Mouse (Mus musculus) thymus, postnatal 0 days (tissue): ENCODE measurements around the gene Cgas. TPM values are rescaled to one million over a fixed set of nuclear protein-coding genes. Genes with fewer than 3 reads are reported as not detected.

Experiments used
- DNase-seq: peaks from one replicate; pipeline ENCODE4 v3.0.0-alpha.2; 2015; ENCODE audit warnings: low spot score
- polyA plus RNA-seq: library from polyadenylated mRNA; unstranded; fragments of >200 nt; fragmentation: Nextera tagmentation; extraction: Ambion mirVana; gene quantifications from 2 replicates; pipeline ENCODE4 v1.2.1, GENCODE M21; 2015

Cgas gene
- polyA plus RNA-seq, 1 experiment from 2014 or later = 3.0 TPM

DNA sequence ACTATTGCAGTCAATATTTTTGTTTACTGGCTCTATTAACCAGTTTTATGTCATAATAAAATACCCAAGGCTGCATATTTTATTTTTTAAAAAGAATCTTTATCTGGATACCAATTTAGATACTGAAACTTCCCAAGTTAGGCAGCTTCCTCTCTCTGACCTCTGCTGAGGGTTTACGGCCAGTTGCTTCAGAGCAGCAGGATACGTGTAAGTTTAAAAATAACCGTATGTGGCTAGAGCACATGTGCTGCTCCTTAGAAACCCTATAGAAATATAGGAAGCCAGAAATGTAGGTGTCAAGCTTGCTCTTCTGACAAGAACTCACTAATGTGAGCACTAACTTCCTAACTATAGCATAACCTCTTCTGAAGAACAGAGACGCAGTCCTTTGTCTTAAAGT lies 20.3 kb upstream of the Cgas start:
- no peak for DNase-seq

GRCm38 (mm10) chr9:78457026-78457425 lies 14.0 kb upstream of the Cgas start:
- DNase-seq = no peak

- DNase-seq = no peak
Observed at GRCm38 (mm10) chr9:78451382-78451781, 8.3 kb upstream of the Cgas start.

DNA sequence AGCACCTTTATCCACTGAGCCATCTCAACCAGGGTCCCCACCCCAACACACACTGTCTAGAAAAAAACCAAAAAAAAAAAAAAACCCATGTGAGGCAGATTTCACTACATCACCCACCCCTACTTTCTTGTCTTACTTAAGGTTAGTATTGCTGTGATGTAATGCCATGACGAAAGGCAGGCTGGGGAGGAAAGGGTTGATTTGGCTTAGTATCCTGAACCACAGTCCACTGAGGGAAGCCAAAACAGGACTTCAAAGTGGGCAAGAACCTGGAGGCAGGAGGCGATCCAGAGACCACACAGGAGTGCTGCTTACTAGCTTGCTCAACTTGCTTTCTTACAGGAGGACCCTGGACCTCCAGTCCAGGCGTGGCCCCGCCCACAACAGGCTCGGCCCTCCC lies 7.4 kb upstream of the Cgas start:
- no peak for DNase-seq

- DNase-seq = peak; percentile 94
Observed at GRCm38 (mm10) chr9:78447973-78448873, 5.2 kb upstream of the Cgas start, which contains the start of the genes Mto1 and Gm17324. Gene Mto1, plus strand, starts transcription at chr9:78448208. Gene Gm17324, minus strand, starts transcription at chr9:78448786.

GRCm38 (mm10) chr9:78447606-78447972 lies 4.6 kb upstream of the Cgas start:
- no peak for DNase-seq

GRCm38 (mm10) chr9:78442237-78442578 lies 829 bp downstream of the Cgas start:
- DNase-seq = no peak

GRCm38 (mm10) chr9:78439426-78439825 lies 3.6 kb downstream of the Cgas start:
- no peak for DNase-seq

- DNase-seq = no peak
Observed at GRCm38 (mm10) chr9:78432471-78432870, 10.6 kb downstream of the Cgas start.

DNA sequence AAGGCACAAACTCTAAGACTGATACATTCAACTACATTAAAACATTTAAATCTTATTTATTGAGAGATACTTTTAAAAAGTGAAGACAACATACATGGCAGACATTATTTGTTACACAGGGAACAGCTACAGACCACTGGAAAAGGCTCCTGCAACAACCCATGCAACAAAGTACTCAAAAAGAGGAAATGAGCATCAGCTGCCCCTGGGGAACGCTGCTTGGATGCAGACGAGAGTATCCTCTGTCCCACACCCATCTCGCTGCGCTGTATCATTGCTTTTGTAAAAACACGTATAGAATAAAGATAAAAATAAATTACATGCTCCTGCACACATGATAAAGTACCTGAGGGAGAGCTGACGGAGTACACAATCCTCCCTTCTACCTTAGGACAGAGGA lies 12.6 kb downstream of the Cgas start:
- no peak for DNase-seq

DNA sequence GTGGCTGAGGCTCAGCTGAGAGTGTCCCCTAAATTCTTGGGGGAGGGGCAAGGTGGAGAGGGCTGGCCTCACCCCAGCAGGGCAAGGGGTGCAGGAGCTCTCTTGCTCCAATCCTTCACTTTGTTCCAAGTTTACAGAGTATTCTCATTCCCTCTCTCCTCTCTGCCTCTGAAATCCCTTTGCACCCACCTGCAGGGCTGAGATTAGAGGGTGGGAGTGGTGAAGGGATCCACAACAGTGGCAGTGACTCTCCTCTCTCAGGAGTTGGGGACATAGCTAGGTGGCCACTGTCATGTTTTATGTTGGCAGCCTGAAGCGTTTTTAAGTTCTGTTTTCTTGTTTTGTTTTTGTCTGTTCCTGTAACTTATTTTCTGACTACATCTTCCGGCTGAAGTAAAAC lies 13.5 kb downstream of the Cgas start:
- DNase-seq = no peak

DNA sequence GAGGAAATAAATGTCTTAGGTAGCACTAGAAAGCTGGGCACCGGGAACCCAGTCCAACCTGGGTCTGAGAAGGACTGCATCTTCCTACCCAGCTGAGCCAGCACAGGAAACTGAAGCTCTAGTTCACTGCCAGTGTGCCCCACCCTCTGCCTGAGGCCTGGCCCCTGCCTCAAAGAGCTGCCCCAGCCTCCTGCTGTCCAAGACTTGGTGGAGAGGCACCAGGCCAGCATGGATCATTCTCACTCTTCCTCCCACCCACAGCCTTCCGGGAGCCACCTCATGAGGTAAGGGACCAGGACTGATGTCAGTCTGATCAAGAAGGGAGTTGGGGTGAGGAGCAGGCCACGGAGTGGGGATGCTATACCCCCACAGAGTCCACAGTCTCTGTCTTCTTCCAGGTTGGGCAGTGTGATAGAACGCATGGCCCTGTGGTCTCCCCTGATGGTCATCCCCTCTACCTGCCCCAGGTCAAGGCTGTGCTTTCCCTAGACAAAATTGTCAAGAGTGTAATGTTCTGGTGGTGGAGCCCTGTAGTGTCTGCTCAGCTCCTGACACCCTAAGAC lies 14.1 kb downstream of the Cgas start:
- DNase-seq = no peak

DNA sequence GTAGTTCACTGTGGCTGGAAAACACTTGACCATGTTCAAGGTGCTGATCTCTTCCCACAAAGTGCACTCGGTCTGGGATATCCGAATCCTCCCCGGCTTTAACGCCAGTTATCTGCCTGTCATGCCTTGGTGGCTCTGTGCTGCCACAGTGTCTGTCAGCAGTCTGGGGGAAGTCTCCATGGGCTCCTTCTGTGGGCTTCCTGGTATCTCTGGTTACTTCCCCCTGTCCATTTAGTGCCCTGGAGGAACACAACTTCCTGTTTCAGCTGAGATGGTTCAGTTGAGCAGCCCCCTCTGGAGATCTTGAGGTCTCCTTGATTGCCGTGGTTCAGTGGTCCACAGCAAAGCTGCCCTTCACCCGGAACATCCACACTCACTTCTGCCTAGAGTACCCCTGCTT lies 14.9 kb downstream of the Cgas start:
- DNase-seq = peak; percentile 26

GRCm38 (mm10) chr9:78427362-78427781 lies 15.7 kb downstream of the Cgas start:
- DNase-seq = peak; percentile 65

GRCm38 (mm10) chr9:78401596-78401995 lies 41.4 kb downstream of the Cgas start:
- DNase-seq = no peak

DNA sequence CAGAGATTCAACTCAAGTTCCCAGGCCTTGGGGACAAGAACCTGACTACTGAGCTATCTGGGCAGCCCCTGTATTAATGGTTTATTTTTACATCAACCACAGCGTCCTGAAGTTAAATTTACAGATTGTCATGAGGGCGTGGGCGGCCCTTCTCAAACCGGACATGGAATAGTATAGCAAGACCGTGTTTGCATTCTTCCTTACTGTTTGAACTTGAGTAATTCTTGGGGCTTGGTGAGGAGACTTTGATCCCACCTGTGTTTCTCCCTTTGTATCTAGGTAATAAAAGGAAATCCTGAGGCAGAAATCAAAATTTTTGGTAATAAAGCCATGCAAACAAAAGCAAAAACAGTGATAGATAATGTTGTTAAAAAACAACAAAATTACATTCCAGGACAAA lies 42.5 kb downstream of the Cgas start:
- DNase-seq = no peak

GRCm38 (mm10) chr9:78396517-78396916 lies 46.5 kb downstream of the Cgas start:
- no peak for DNase-seq

- peak; percentile 33 for DNase-seq
Observed at GRCm38 (mm10) chr9:78395630-78396351, 47.2 kb downstream of the Cgas start, which contains the start of gene Ddx43. Gene Ddx43, plus strand, starts transcription at chr9:78395777.

- no peak for DNase-seq
Observed at GRCm38 (mm10) chr9:78395244-78395629, 47.8 kb downstream of the Cgas start.

GRCm38 (mm10) chr9:78394602-78395001 lies 48.4 kb downstream of the Cgas start:
- no peak for DNase-seq

DNA sequence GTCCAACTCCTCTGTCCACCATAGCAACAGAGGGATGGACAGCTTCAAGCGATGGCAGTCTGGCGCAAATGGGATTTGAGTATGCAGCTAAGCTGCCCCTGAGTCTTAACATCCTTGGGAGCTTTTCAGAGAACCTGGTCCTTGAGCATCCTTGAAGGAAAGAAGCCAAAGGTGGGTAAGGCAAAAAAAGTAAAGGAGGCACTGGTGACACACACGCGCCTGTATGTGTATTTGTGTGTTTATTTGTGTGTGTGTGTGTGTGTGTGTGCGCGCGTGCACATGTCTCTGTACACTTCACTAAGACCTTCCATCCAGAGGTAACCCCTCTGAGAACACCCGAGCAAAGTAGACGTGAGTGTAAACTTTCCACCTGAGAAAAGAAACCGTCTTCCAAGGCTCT lies 49.3 kb downstream of the Cgas start:
- DNase-seq = no peak

GRCm38 (mm10) chr9:78389981-78390380 lies 53.1 kb downstream of the Cgas start:
- DNase-seq = no peak
